Comparison of ENCODE assay signal across 30 mouse cellular contexts in genomic region chr6:148811117-148811516, GRCm38 (mm10). TPM values are rescaled to one million over a fixed set of nuclear protein-coding genes. Genes with fewer than 3 reads are reported as not detected.
DNase-seq lines count a peak whose midpoint lies in the region; ATAC-seq and TF ChIP-seq lines count a peak whose summit lies in the region.
"Had no signal": no experiment of that assay in that cellular context is flagged by ENCODE, and none has a peak within 500 bp of the region (broad histone marks: within the 10 kb centered on the region; RNA-seq: fewer than 3 reads in every experiment).

No protein-coding gene starts in this region.

- no peak for ATAC-seq in kidney, embryonic 14.5 days (ENCODE audit: low FRiP score, low TSS enrichment)
- ATAC-seq: activated CD4-positive, CD25-positive, alpha-beta regulatory T cell, adult 4 months; forebrain, embryonic 13.5 days; forebrain, embryonic 16.5 days; hindbrain, embryonic 16.5 days had no signal

- H3K4me2 ChIP-seq in kidney, embryonic 14.5 days (replicated peaks; ENCODE audit: low read depth, low read length): no peak overlapping the region
- H3K4me2 ChIP-seq: embryonic facial prominence, embryonic 13.5 days; forebrain, embryonic 13.5 days; heart, embryonic 12.5 days; heart, embryonic 15.5 days; hindbrain, embryonic 13.5 days had no signal

- H3K9me3 ChIP-seq in kidney, embryonic 14.5 days (ENCODE audit: control insufficient read depth, low read length): no peaks in the 10 kb centered on the region
- H3K9me3 ChIP-seq: embryonic facial prominence, embryonic 13.5 days; forebrain, embryonic 10.5 days; forebrain, embryonic 13.5 days; heart, embryonic 12.5 days; heart, embryonic 15.5 days; hindbrain, embryonic 10.5 days; hindbrain, embryonic 13.5 days had no signal

- H3K4me1 ChIP-seq in kidney, adult 2 months (ENCODE audit: control insufficient read depth, insufficient read depth, low read length): peaks cover 8% of the 10 kb centered on the region; the same call in 1 of the 2 replicates
- no peaks in the 10 kb centered on the region for H3K4me1 ChIP-seq in kidney, embryonic 14.5 days (ENCODE audit: control insufficient read depth, insufficient read depth, low read length)
- H3K4me1 ChIP-seq: embryonic facial prominence, embryonic 10.5 days; embryonic facial prominence, embryonic 13.5 days; forebrain, embryonic 10.5 days; forebrain, embryonic 13.5 days; heart, embryonic 12.5 days; heart, embryonic 15.5 days; hindbrain, embryonic 10.5 days; hindbrain, embryonic 13.5 days had no signal

- H3K36me3 ChIP-seq in kidney, adult 2 months (ENCODE audit: control insufficient read depth, insufficient read depth, low read length): peaks cover 6% of the 10 kb centered on the region
- H3K36me3 ChIP-seq in kidney, embryonic 14.5 days (ENCODE audit: control insufficient read depth, insufficient read depth, low read length): peaks cover 54% of the 10 kb centered on the region

- WGBS in kidney, adult 2 months: 49% methylated on average over 2 of the region's 2 CpGs
- WGBS in kidney, embryonic 14.5 days: 80% methylated on average over 2 of the region's 2 CpGs

- no peak overlapping the region for H3K4me3 ChIP-seq in kidney, adult 2 months (ENCODE audit: insufficient read depth, low read depth, low read length)
- H3K4me3 ChIP-seq in kidney, embryonic 14.5 days (ENCODE audit: low read length): no peak overlapping the region
- H3K4me3 ChIP-seq: embryonic facial prominence, embryonic 10.5 days; embryonic facial prominence, embryonic 13.5 days; forebrain, embryonic 10.5 days; forebrain, embryonic 13.5 days; heart, embryonic 12.5 days; heart, embryonic 15.5 days; hindbrain, embryonic 10.5 days; hindbrain, embryonic 13.5 days had no signal

- no peak overlapping the region for H3K9ac ChIP-seq in kidney, embryonic 14.5 days (ENCODE audit: low read depth, low read length)
- H3K9ac ChIP-seq: embryonic facial prominence, embryonic 13.5 days; forebrain, embryonic 13.5 days; heart, embryonic 12.5 days; heart, embryonic 15.5 days; hindbrain, embryonic 13.5 days had no signal

- H3K27ac ChIP-seq in kidney, adult 2 months (ENCODE audit: insufficient read depth, low read depth, low read length): no peak overlapping the region
- no peak overlapping the region for H3K27ac ChIP-seq in kidney, embryonic 14.5 days (ENCODE audit: low read depth, low read length)
- H3K27ac ChIP-seq: embryonic facial prominence, embryonic 10.5 days; embryonic facial prominence, embryonic 13.5 days; forebrain, embryonic 10.5 days; forebrain, embryonic 13.5 days; heart, embryonic 15.5 days; hindbrain, embryonic 10.5 days; hindbrain, embryonic 13.5 days had no signal

- no peak for TF ChIP-seq POLR2A in kidney, adult 2 months (IDR thresholded peaks at IDR 0.05; ENCODE audit: low read depth, low read length)

- intact Hi-C loops in gastrocnemius, postnatal 36 days (cut with DNase I): no loop called here

- no peak for TF ChIP-seq CTCF in kidney, adult 2 months (conservative IDR thresholded peaks at IDR 0.05; ENCODE audit: insufficient read depth, insufficient read length, low read depth, low read length)

- DNase-seq in kidney, adult 2 months: peak; percentile 41
- DNase-seq in urinary bladder, postnatal 14 days (ENCODE audit: low spot score): peak; percentile 5
- DNase-seq in urinary bladder, postnatal 36 days (ENCODE audit: low spot score in 2 of 2): no peak
- peak; percentile 71 for DNase-seq in NIH3T3 (ENCODE audit: low read depth)
- no peak for DNase-seq in T-cell, adult 2 months (ENCODE audit: low spot score)
- no peak for DNase-seq in gastrocnemius, postnatal 36 days
- DNase-seq: adrenal gland, adult 8-10 months; adrenal gland, postnatal 25 days; B cell, adult 2 months; cerebellum, adult 11-12 months; cerebellum, adult 8-10 months; cerebellum, postnatal 10 days; cerebellum, postnatal 36 days; embryo, embryonic 11 days; gastrocnemius, postnatal 14 days; heart, adult 18-20 months; heart, postnatal 10 days; heart, postnatal 36 days had no signal

- no peaks in the 10 kb centered on the region for H3K27me3 ChIP-seq in kidney, adult 2 months (replicated peaks; ENCODE audit: control insufficient read depth, insufficient read depth, low read length)
- no peaks in the 10 kb centered on the region for H3K27me3 ChIP-seq in kidney, embryonic 14.5 days (ENCODE audit: control insufficient read depth, insufficient read depth, low read length)
- H3K27me3 ChIP-seq: embryonic facial prominence, embryonic 13.5 days; forebrain, embryonic 13.5 days; heart, embryonic 12.5 days; heart, embryonic 15.5 days; hindbrain, embryonic 13.5 days had no signal

RNA-seq across cellular contexts. Expression of gene Ipo8, which starts 20.1 kb away (rescaled TPM):
- 15.3 and 16.6 TPM in 2 replicates for polyA plus RNA-seq in kidney, adult 2 months (2012; rRNA removed)
- 30.8 and 32.2 TPM in 2 replicates for polyA plus RNA-seq in kidney, embryonic 14.5 days (2014; fragmentation: Nextera tagmentation; extraction: Ambion mirVana)
- total RNA-seq in gastrocnemius, postnatal 36 days (2021): 10 to 100 TPM; 16.3 to 17.5 TPM

Comparison
In these comparisons a context has a peak if more than half of its experiments do, and no peak if none do; other contexts are left out.
1. DNase-seq: peak in kidney, adult 2 months (single experiment), urinary bladder, postnatal 14 days (single experiment) and NIH3T3 (single experiment); none in urinary bladder, postnatal 36 days (0 of 2), T-cell, adult 2 months (single experiment) and gastrocnemius, postnatal 36 days (0 of 2).